Mouse (Mus musculus): ENCODE data around the gene Gm3755.
"Not testable (repeated sequence)": the region's sequence is repeated elsewhere in the genome, so short reads cannot be mapped to it uniquely, and the experiment has no call there.

Gm3755 gene

GRCm38 (mm10) chr14:7450817-7451216, at the start of gene Gm3755:
TSS of gene Gm3755 (minus strand) at chr14:7450917.
- TF ChIP-seq GATA4 (IDR thresholded peaks at IDR 0.05; ENCODE audit: insufficient replicate concordance, low read length) = not testable (repeated sequence)

DNA sequence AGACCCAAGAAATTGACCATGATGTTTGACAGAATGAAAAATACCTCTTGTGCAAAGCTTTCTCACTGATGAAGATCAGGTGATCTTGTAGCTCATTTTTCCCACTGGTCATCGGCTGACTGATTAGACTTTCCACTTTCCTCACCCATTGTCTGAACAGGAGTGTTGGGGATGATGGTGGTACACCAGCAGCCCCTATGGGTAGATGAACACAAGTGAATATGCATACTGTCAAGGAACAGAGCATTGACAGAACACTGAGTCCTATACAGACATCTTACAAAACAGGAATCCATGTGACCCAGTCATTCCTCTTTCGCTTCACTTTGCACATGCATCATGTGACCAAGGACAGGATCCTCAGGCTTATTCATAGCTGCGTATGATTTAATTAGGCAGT, 32.9 kb upstream of the Gm3755 start, which contains the start of gene Gm3752:
Gene Gm3752 (minus strand): TSS at position 101 of the 400 bp plus-strand sequence.
- TF ChIP-seq GATA4 (IDR thresholded peaks at IDR 0.05; ENCODE audit: insufficient replicate concordance, low read length) = not testable (repeated sequence)

Data from liver, adult (tissue).